Mouse (Mus musculus) CH12.LX (cell line): ENCODE measurements around the gene Zbtb42. TPM values are rescaled to one million over a fixed set of nuclear protein-coding genes. Genes with fewer than 3 reads are reported as not detected.

Experiments used
- DNase-seq: peaks from one replicate; pipeline ENCODE4 v3.0.0-alpha.2; 2013; ENCODE audit errors: extremely low read depth
- H3K27ac ChIP-seq: 2 replicates; pipeline ENCODE4 v1.5.1; 2012; ENCODE audit warnings: low read depth, mild to moderate bottlenecking, control low read depth, moderate library complexity; ENCODE audit not compliant: insufficient read depth
- H3K27me3 ChIP-seq: replicated peaks from 2 replicates; pipeline ENCODE3; 2012; ENCODE audit warnings: inconsistent platforms
- H3K36me3 ChIP-seq, 2 experiments: replicated peaks in 1 of 2; 2 replicates each; pipeline versions ENCODE3 to v1.6.1; 2012; ENCODE audit warnings: inconsistent platforms in 1 of 2, low read length in 1 of 2, mild to moderate bottlenecking in 1 of 2, mixed read lengths in 1 of 2, moderate library complexity in 1 of 2; ENCODE audit not compliant: control insufficient read depth in 1 of 2, insufficient read depth in 1 of 2
- H3K4me1 ChIP-seq, 2 experiments: 2 replicates each; pipeline ENCODE4 v1.6.1; 2012; ENCODE audit warnings: inconsistent platforms in 1 of 2, moderate library complexity in 1 of 2; ENCODE audit not compliant: insufficient read depth in 2 of 2, control insufficient read depth in 1 of 2
- H3K4me2 ChIP-seq: 2 replicates; pipeline ENCODE4 v1.6.1; 2012; ENCODE audit warnings: low read depth, mild to moderate bottlenecking, control low read depth; ENCODE audit not compliant: poor library complexity, insufficient read depth, severe bottlenecking
- H3K4me3 ChIP-seq, 3 experiments: fragments of 150-350 bp in 1 of 3; sonication (generic) in 1 of 3; replicated peaks in 1 of 3; 2 replicates each; pipeline versions ENCODE3 to v1.5.1; 2011 to 2012; ENCODE audit warnings: low read depth in 2 of 3, low read length in 2 of 3, mild to moderate bottlenecking in 2 of 3, moderate library complexity in 2 of 3, control low read depth in 1 of 3, improper control_type of control experiment in 1 of 3, inconsistent platforms in 1 of 3, mixed read lengths in 1 of 3; ENCODE audit not compliant: poor library complexity in 1 of 3
- H3K79me2 ChIP-seq: replicated peaks from 2 replicates; pipeline ENCODE4 v1.6.1; 2012; ENCODE audit warnings: mild to moderate bottlenecking, moderate library complexity; ENCODE audit not compliant: control insufficient read depth, poor library complexity, insufficient read depth, severe bottlenecking; ENCODE audit errors: extremely low read depth
- H3K9ac ChIP-seq: 2 replicates; pipeline ENCODE4 v1.6.1; 2012; ENCODE audit warnings: low read depth, mild to moderate bottlenecking, control low read depth, moderate library complexity; ENCODE audit not compliant: insufficient read depth
- H3K9me3 ChIP-seq: replicated peaks from 2 replicates; pipeline ENCODE3; 2012; ENCODE audit warnings: low read length, inconsistent platforms, mixed read lengths
- BHLHE40 ChIP-seq: IDR thresholded peaks from 2 replicates; pipeline ENCODE4 v1.6.1; 2011; ENCODE audit warnings: mild to moderate bottlenecking, low read depth, low read length, improper control_type of control experiment
- CHD2 ChIP-seq: IDR thresholded peaks from 2 replicates; pipeline ENCODE4 v1.6.1; 2011; ENCODE audit warnings: low read length, improper control_type of control experiment
- CTCF ChIP-seq, 2 experiments: IDR thresholded peaks in 1 of 2; conservative IDR thresholded peaks in 1 of 2; 2 replicates each; pipeline ENCODE4 v1.5.1; 2011 to 2012; ENCODE audit warnings: low read depth in 2 of 2, low read length in 2 of 2, improper control_type of control experiment in 1 of 2, inconsistent platforms in 1 of 2, mild to moderate bottlenecking in 1 of 2, moderate library complexity in 1 of 2
- ETS1 ChIP-seq: conservative IDR thresholded peaks from 2 replicates; pipeline ENCODE4 v1.6.1; 2012; ENCODE audit warnings: low read depth, mild to moderate bottlenecking, inconsistent platforms, low read length, improper control_type of control experiment, moderate library complexity
- GABPA ChIP-seq: IDR thresholded peaks from 2 replicates; pipeline ENCODE4 v1.6.1; 2012; ENCODE audit warnings: low read depth, low read length, improper control_type of control experiment, inconsistent platforms; ENCODE audit not compliant: insufficient replicate concordance
- HCFC1 ChIP-seq: IDR thresholded peaks from 2 replicates; pipeline ENCODE4 v1.6.1; 2012; ENCODE audit warnings: low read depth, mild to moderate bottlenecking, inconsistent platforms, low read length, improper control_type of control experiment
- JUN ChIP-seq: IDR thresholded peaks from 2 replicates; pipeline ENCODE4 v1.6.1; 2011; ENCODE audit warnings: low read depth, mild to moderate bottlenecking, low read length, improper control_type of control experiment, moderate library complexity; ENCODE audit not compliant: insufficient read depth
- JUND ChIP-seq: conservative IDR thresholded peaks from 2 replicates; pipeline ENCODE4 v1.6.1; 2011; ENCODE audit warnings: low read depth, low read length, improper control_type of control experiment
- MAX ChIP-seq: IDR thresholded peaks from 2 replicates; pipeline ENCODE4 v1.6.1; 2011; ENCODE audit warnings: low read length, improper control_type of control experiment
- MYC ChIP-seq: IDR thresholded peaks from 2 replicates; pipeline ENCODE4 v1.6.1; 2011; ENCODE audit warnings: low read depth, mild to moderate bottlenecking, improper control_type of control experiment, low read length
- POLR2A ChIP-seq: IDR thresholded peaks from 2 replicates; pipeline ENCODE4 v1.6.1; 2011; ENCODE audit warnings: low read depth, mild to moderate bottlenecking, improper control_type of control experiment, low read length
- POLR2AphosphoS2 ChIP-seq: IDR thresholded peaks from 2 replicates; pipeline ENCODE4 v1.6.1; 2011; ENCODE audit warnings: low read depth, low read length, improper control_type of control experiment
- TCF12 ChIP-seq: IDR thresholded peaks from 2 replicates; pipeline ENCODE4 v1.6.1; 2014; ENCODE audit warnings: low read depth, mild to moderate bottlenecking, inconsistent platforms, low read length, improper control_type of control experiment
- UBTF ChIP-seq: IDR thresholded peaks from 2 replicates; pipeline ENCODE4 v1.6.1; 2012; ENCODE audit warnings: low read depth, mild to moderate bottlenecking, inconsistent platforms, low read length, improper control_type of control experiment, moderate library complexity
- ZKSCAN1 ChIP-seq: IDR thresholded peaks from 2 replicates; pipeline ENCODE4 v1.6.1; 2012; ENCODE audit warnings: low read depth, inconsistent platforms, low read length, improper control_type of control experiment, borderline replicate concordance
- ZMIZ1 ChIP-seq: IDR thresholded peaks from 2 replicates; pipeline ENCODE4 v1.6.1; 2012; ENCODE audit warnings: low read depth, mild to moderate bottlenecking, inconsistent platforms, low read length, improper control_type of control experiment
- ZNF384 ChIP-seq: IDR thresholded peaks from 2 replicates; pipeline ENCODE4 v1.6.1; 2012; ENCODE audit warnings: low read depth, low read length, improper control_type of control experiment, inconsistent platforms
- dilution Hi-C: fragments of 300-500 bp; cut with MboI; formaldehyde crosslinking; loops from 2 replicates; pipeline ENCODE4 v1.14.3; 2020; ENCODE audit warnings: low sequenced_read_pairs; ENCODE audit not compliant: extremely low pct_unique_long_range_greater_than_20kb, extremely low pct_ligation_motif_present
- in situ Hi-C: fragments of 300-500 bp; cut with MboI; formaldehyde crosslinking; loops from 3 replicates; pipeline ENCODE4 v1.14.3; 2019; ENCODE audit warnings: low sequenced_read_pairs, low pct_ligation_motif_present, low pct_unique_long_range_greater_than_20kb, mixed read lengths
- polyA plus RNA-seq: library from polyadenylated mRNA; unstranded; fragments of >175 nt; gene quantifications from 2 replicates; pipeline ENCODE4 v1.2.1, GENCODE M21; 2012; ENCODE audit warnings: low read depth; ENCODE audit not compliant: insufficient read length
- total RNA-seq, 2 experiments: library from RNA; depleted of rRNA; stranded (reverse); fragments of 300-350 nt in 1 of 2; fragments of >200 nt in 1 of 2; gene quantifications; 2 replicates each; pipeline ENCODE4 v1.2.3; 2012 to 2014

The Zbtb42 gene
- total and polyA plus RNA-seq, 3 experiments, result 0.11 to 0.30 TPM; not detected in 1

DNA sequence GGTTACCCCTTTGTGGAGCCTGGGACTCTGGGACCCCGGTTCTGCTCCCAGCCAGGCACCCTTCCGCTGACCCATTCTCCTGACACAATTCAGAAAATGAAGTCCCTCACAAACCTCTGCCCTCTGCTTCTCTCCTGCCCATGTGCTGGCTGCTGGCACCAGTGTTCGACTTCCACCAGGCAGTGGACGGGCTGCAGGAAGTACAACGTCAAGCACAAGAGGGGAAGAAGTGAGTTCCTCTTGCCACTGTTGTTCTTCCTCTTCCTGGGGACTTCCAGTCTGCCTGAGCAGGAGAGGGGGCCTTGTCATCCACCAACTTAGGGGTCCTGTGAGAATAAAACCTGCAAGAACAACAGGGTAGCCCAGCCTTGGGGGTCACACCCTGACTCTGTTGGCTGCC lies 45.7 kb upstream of the Zbtb42 start:
- TF ChIP-seq TCF12, result no peak
- TF ChIP-seq POLR2AphosphoS2, result no peak
- no peak for TF ChIP-seq ZNF384
- no peak for TF ChIP-seq MAX
- no peak for TF ChIP-seq GABPA
- no peak for TF ChIP-seq MYC
- no peak for TF ChIP-seq BHLHE40
- no peak for TF ChIP-seq ETS1
- TF ChIP-seq HCFC1, result no peak
- no peak for TF ChIP-seq UBTF
- no peak for TF ChIP-seq ZMIZ1
- no peak for TF ChIP-seq JUN
- no peak for TF ChIP-seq ZKSCAN1
- TF ChIP-seq JUND, result no peak
- Histone ChIP-seq H3K27me3 (no peaks in the 10 kb centered on the region), H3K36me3 (peaks cover 0 to 51% of the 10 kb centered on the region in 2 experiments), H3K9me3 (no peaks in the 10 kb centered on the region), H3K9ac (no peak overlapping the region), H3K4me3 (peak overlapping the region in 1 of 3 experiments; percentile 3), H3K4me2 (no peak overlapping the region), H3K4me1 (peaks cover 17 to 43% of the 10 kb centered on the region in 2 experiments), H3K27ac (no peak overlapping the region), H3K79me2 (no peaks in the 10 kb centered on the region)
- in situ Hi-C loops, result no loop called here
- dilution Hi-C loops, result no loop called here
- no peak for DNase-seq

DNA sequence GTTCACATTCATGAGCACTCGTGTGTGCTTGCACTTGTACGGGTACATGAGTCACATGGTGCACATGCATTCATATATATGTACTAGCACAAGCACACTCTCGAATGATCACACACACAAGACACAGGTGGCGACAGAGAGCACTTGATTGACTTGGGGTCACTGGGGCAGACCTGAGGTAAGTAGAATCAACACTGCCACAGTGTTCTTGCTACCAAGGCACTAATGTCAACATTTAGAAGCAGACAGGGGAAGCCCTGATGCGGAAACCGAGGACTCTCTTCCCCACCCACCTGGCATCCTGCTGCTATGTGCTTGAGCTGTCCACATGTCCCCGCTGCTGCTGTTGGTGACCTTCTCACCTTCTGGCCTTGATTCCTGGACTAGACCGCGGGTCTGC lies 44.9 kb upstream of the Zbtb42 start:
- peaks cover 0 to 56% of the 10 kb centered on the region in 2 experiments for H3K36me3 ChIP-seq
- DNase-seq, result no peak
- no peak overlapping the region for H3K4me2 ChIP-seq

More for the DNA sequence above, 44.9 kb upstream of the Zbtb42 start:
- dilution Hi-C loops, result no loop called here
- Histone ChIP-seq H3K4me3 (no peak overlapping the region), H3K79me2 (no peaks in the 10 kb centered on the region), H3K27ac (no peak overlapping the region), H3K27me3 (no peaks in the 10 kb centered on the region), H3K9ac (no peak overlapping the region), H3K4me1 (peaks cover 17 to 35% of the 10 kb centered on the region in 2 experiments), H3K9me3 (no peaks in the 10 kb centered on the region)
- in situ Hi-C loops, result no loop called here
- TF ChIP-seq POLR2AphosphoS2 (no peak), JUN (no peak), BHLHE40 (no peak), CHD2 (no peak), CTCF (conservative IDR thresholded peaks at IDR 0.05 in 1 of 2, IDR thresholded peaks at IDR 0.05 in 1 of 2; ENCODE audit: low read depth in 2 of 2, low read length in 2 of 2) (peak in 1 of 2 experiments; percentile 37; a peak in 2 of 4 replicates), POLR2A (no peak)
